Mouse (Mus musculus) ES-E14 (cell line): ENCODE results near the gene Iqschfp.

Experiments used
- CHD2 ChIP-seq: IDR thresholded peaks from 2 replicates; pipeline ENCODE4 v1.6.1; 2014; ENCODE audit warnings: mild to moderate bottlenecking, low read depth, low read length, inconsistent platforms
- HCFC1 ChIP-seq: IDR thresholded peaks from 2 replicates; pipeline ENCODE4 v1.6.1; 2012; ENCODE audit warnings: low read length, inconsistent platforms, borderline replicate concordance; ENCODE audit not compliant: insufficient read depth
- MAFK ChIP-seq: IDR thresholded peaks from 2 replicates; pipeline ENCODE4 v1.6.1; 2014; ENCODE audit warnings: mild to moderate bottlenecking, low read depth, low read length, inconsistent platforms; ENCODE audit not compliant: insufficient read depth
- ZC3H11A ChIP-seq: IDR thresholded peaks from 2 replicates; pipeline ENCODE4 v1.6.1; 2012; ENCODE audit warnings: low read depth, mild to moderate bottlenecking, inconsistent platforms, low read length, borderline replicate concordance
- ZNF384 ChIP-seq: IDR thresholded peaks from 2 replicates; pipeline ENCODE4 v1.6.1; 2012; ENCODE audit warnings: low read depth, low read length, inconsistent platforms

- TF ChIP-seq HCFC1, result no peak
- TF ChIP-seq MAFK, result no peak
- no peak for TF ChIP-seq ZNF384
- TF ChIP-seq ZC3H11A, result no peak
- no peak for TF ChIP-seq CHD2
Observed at GRCm38 (mm10) chr3:68606730-68607129, 714.7 kb downstream of the Iqschfp start.
